ENCODE assay signal across 23 mouse cellular contexts in the genomic region with DNA sequence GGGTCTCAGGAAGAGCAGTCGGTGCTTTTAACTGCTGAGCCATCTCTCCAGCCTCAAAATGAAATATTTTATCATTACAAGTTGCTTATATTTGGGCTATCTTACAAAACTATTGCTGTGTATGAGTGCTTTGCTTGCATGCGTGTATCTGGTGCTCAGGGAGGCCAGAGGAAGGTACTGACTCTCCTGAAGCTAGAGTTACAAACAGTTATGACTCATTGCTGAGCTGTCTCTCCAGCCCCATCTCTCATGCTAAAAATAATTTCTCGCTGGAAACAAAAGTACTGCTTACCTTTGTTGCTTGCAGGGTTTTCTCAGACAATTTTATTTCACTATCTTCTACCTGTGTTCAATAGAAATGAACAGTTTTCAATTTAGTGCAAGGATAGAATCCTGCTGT.
DNase-seq lines count a peak whose midpoint lies in the region; TF ChIP-seq lines count a peak whose summit lies in the region.
"Had no signal": no experiment of that assay in that cellular context is flagged by ENCODE, and none has a peak within 500 bp of the region (broad histone marks: within the 10 kb centered on the region; RNA-seq: fewer than 3 reads in every experiment).

No protein-coding gene starts in this region.

- no peak for TF ChIP-seq POLR2A in olfactory bulb, adult 2 months (IDR thresholded peaks at IDR 0.05; ENCODE audit: insufficient read depth, low read depth, low read length)

- intact Hi-C loops in gastrocnemius, adult 2 months (cut with DNase I): loop anchor here (5.0 to 10.0 kb wide), 2 partner anchors 151 to 203 kb away; partner anchors contain the start of gene Mrps26

- 60% methylated on average over 3 of the region's 3 CpGs for WGBS in olfactory bulb, adult 2 months

- 0 out of 2 replicates have a peak, but pooled peaks cover 2% of the 10 kb centered on the region for H3K4me1 ChIP-seq in olfactory bulb, adult 2 months (ENCODE audit: control insufficient read depth, insufficient read depth, low read length)
- H3K4me1 ChIP-seq: heart, embryonic 10.5 days; hindbrain, embryonic 13.5 days; limb, embryonic 15.5 days; liver, embryonic 13.5 days; midbrain, embryonic 13.5 days; neural tube, embryonic 13.5 days had no signal

- DNase-seq in gastrocnemius, adult 2 months: no peak
- no peak for DNase-seq in gastrocnemius, adult 8-10 months (ENCODE audit: low spot score in 2 of 2)
- DNase-seq in right cerebral cortex, adult 18-20 months: peak; percentile 40
- DNase-seq in right cerebral cortex, postnatal 4 days: no peak
- no peak for DNase-seq in cerebellum, adult 11 months
- DNase-seq in spleen, postnatal 14 days (ENCODE audit: low spot score in 2 of 2): no peak
- DNase-seq: cerebellum, adult 9-10 months; cerebellum, postnatal 36 days; gastrocnemius, postnatal 10 days; heart, postnatal 4 days; kidney, postnatal 14 days; left cerebral cortex, postnatal 4 days; liver, embryonic 13.5 days; lung, adult 18-20 months; right cerebral cortex, postnatal 25 days; thymus, postnatal 4 days had no signal

- H3K27ac ChIP-seq in gastrocnemius, adult 2 months: peak overlapping the region; percentile 57
- peak overlapping the region; percentile 46; the same call in 1 of the 2 replicates for H3K27ac ChIP-seq in olfactory bulb, adult 2 months (ENCODE audit: insufficient read depth, low read depth, low read length)
- H3K27ac ChIP-seq: heart, embryonic 10.5 days; hindbrain, embryonic 13.5 days; limb, embryonic 15.5 days; liver, embryonic 13.5 days; macrophage; midbrain, embryonic 13.5 days; neural tube, embryonic 13.5 days had no signal

- no peak overlapping the region for H3K4me3 ChIP-seq in gastrocnemius, adult 2 months
- no peak overlapping the region for H3K4me3 ChIP-seq in olfactory bulb, adult 2 months (ENCODE audit: insufficient read depth, low read depth, low read length)
- H3K4me3 ChIP-seq: heart, embryonic 10.5 days; hindbrain, embryonic 13.5 days; limb, embryonic 15.5 days; liver, embryonic 13.5 days; midbrain, embryonic 13.5 days; neural tube, embryonic 13.5 days had no signal

- no peak for TF ChIP-seq CTCF in gastrocnemius, adult 2 months (IDR thresholded peaks at IDR 0.05)
- no peak for TF ChIP-seq CTCF in olfactory bulb, adult 2 months (IDR thresholded peaks at IDR 0.05; ENCODE audit: insufficient read depth, low read depth, low read length)
